Mouse (Mus musculus): ENCODE results near the gene Dctn3.

Dctn3 gene

GRCm38 (mm10) chr4:41672522-41672963 is 50.4 kb downstream of the Dctn3 start:
- DNase-seq (ENCODE audit: low spot score in 2 of 2) = no peak

- no peak for DNase-seq (ENCODE audit: low spot score in 2 of 2)
Observed at GRCm38 (mm10) chr4:41671963-41672480, 50.9 kb downstream of the Dctn3 start.

- DNase-seq (ENCODE audit: low spot score in 2 of 2) = no peak
Observed at GRCm38 (mm10) chr4:41671500-41671899, 51.5 kb downstream of the Dctn3 start.

GRCm38 (mm10) chr4:41670836-41671235 is 52.1 kb downstream of the Dctn3 start:
- DNase-seq (ENCODE audit: low spot score in 2 of 2) = no peak

GRCm38 (mm10) chr4:41666646-41667045 is 56.3 kb downstream of the Dctn3 start:
- DNase-seq (ENCODE audit: low spot score in 2 of 2) = no peak

GRCm38 (mm10) chr4:41665009-41665675 is 57.8 kb downstream of the Dctn3 start:
- no peak for DNase-seq (ENCODE audit: low spot score in 2 of 2)

Data from right cerebral cortex, postnatal 10 days (tissue).